Mouse (Mus musculus) ovary, postnatal 10 days (tissue): ENCODE measurements around the gene Atrip.

Experiments
- DNase-seq: peaks from one replicate; pipeline ENCODE4 v3.0.0; 2022; ENCODE audit warnings: low spot score

Atrip gene

GRCm38 (mm10) chr9:109058006-109058765, 15.7 kb downstream of the Atrip start:
- DNase-seq: no peak

- no peak for DNase-seq
Observed at GRCm38 (mm10) chr9:109057543-109057942, 16.4 kb downstream of the Atrip start.

- no peak for DNase-seq
Observed at GRCm38 (mm10) chr9:109056916-109057315, 17.0 kb downstream of the Atrip start.

GRCm38 (mm10) chr9:109056081-109056690, 17.7 kb downstream of the Atrip start:
- DNase-seq: no peak

GRCm38 (mm10) chr9:109055271-109056030, 18.5 kb downstream of the Atrip start:
- DNase-seq: no peak

GRCm38 (mm10) chr9:109054712-109055111, 19.2 kb downstream of the Atrip start:
- DNase-seq: no peak

- no peak for DNase-seq
Observed at GRCm38 (mm10) chr9:109053851-109054250, 20.1 kb downstream of the Atrip start.

GRCm38 (mm10) chr9:109053366-109053765, 20.6 kb downstream of the Atrip start:
- DNase-seq: no peak

- DNase-seq: no peak
Observed at GRCm38 (mm10) chr9:109052490-109053260, 21.2 kb downstream of the Atrip start.

GRCm38 (mm10) chr9:109051651-109052489, 22.1 kb downstream of the Atrip start:
- DNase-seq: no peak

GRCm38 (mm10) chr9:109051011-109051501, 22.9 kb downstream of the Atrip start:
- DNase-seq: no peak

- DNase-seq: no peak
Observed at GRCm38 (mm10) chr9:109050674-109050997, 23.3 kb downstream of the Atrip start.

- no peak for DNase-seq
Observed at GRCm38 (mm10) chr9:109049996-109050673, 23.8 kb downstream of the Atrip start.

- DNase-seq: no peak
Observed at GRCm38 (mm10) chr9:109049316-109049715, 24.6 kb downstream of the Atrip start.

GRCm38 (mm10) chr9:109046306-109046705, 27.6 kb downstream of the Atrip start:
- DNase-seq: no peak

GRCm38 (mm10) chr9:109041351-109041750, 32.6 kb downstream of the Atrip start:
- DNase-seq: no peak

- no peak for DNase-seq
Observed at GRCm38 (mm10) chr9:109040906-109041305, 33.0 kb downstream of the Atrip start.

GRCm38 (mm10) chr9:109040216-109040615, 33.7 kb downstream of the Atrip start:
- DNase-seq: no peak

GRCm38 (mm10) chr9:109039681-109040080, 34.2 kb downstream of the Atrip start:
- DNase-seq: no peak

- DNase-seq: no peak
Observed at GRCm38 (mm10) chr9:109038901-109039364, 35.0 kb downstream of the Atrip start.
